Mouse (Mus musculus) limb, embryonic 10.5 days (tissue): Measurements from ENCODE around the gene Tbc1d5. TPM values are rescaled to one million over a fixed set of nuclear protein-coding genes. Genes with fewer than 3 reads are reported as not detected.
A peak's percentile ranks its signal among the peaks of the same experiment; 100 is the strongest.

Experiments used
- DNase-seq: peaks from one replicate; pipeline ENCODE4 v3.0.0-alpha.2; 2017; ENCODE audit warnings: low spot score
- H3K27ac ChIP-seq: fragments of 300-500 bp; sonication (generic); 2 replicates; pipeline ENCODE4 v1.5.1; 2016; ENCODE audit warnings: mild to moderate bottlenecking
- H3K27me3 ChIP-seq: fragments of 300-500 bp; sonication (generic); 2 replicates; pipeline ENCODE4 v1.6.1; 2016; ENCODE audit warnings: low read depth, mild to moderate bottlenecking; ENCODE audit not compliant: poor library complexity, severe bottlenecking
- H3K36me3 ChIP-seq: fragments of 300-500 bp; sonication (generic); 2 replicates; pipeline ENCODE4 v1.6.1; 2016; ENCODE audit warnings: mild to moderate bottlenecking, moderate library complexity
- H3K4me1 ChIP-seq: fragments of 300-500 bp; sonication (generic); 2 replicates; pipeline ENCODE4 v1.6.1; 2016
- H3K4me3 ChIP-seq: fragments of 300-500 bp; sonication (generic); 2 replicates; pipeline ENCODE4 v1.5.1; 2016; ENCODE audit warnings: mild to moderate bottlenecking, moderate library complexity
- H3K9me3 ChIP-seq: fragments of 300-500 bp; sonication (generic); replicated peaks from 2 replicates; pipeline ENCODE4 v1.6.1; 2016; ENCODE audit warnings: mild to moderate bottlenecking
- WGBS: fragments of 180-500 bp; shearing (Covaris S2); methylation state at CpG from one replicate; pipeline ENCODE4 v1.1.7; 2016; 5-methylcytosine and 5-hydroxymethylcytosine counted together
- polyA plus RNA-seq: library from polyadenylated mRNA; unstranded; fragments of >200 nt; fragmentation: Nextera tagmentation; extraction: Ambion mirVana; gene quantifications from 2 replicates; pipeline ENCODE4 v1.2.1, GENCODE M21; 2016

The Tbc1d5 gene
- 8.7 and 11.3 TPM in 2 replicates for polyA plus RNA-seq

DNA sequence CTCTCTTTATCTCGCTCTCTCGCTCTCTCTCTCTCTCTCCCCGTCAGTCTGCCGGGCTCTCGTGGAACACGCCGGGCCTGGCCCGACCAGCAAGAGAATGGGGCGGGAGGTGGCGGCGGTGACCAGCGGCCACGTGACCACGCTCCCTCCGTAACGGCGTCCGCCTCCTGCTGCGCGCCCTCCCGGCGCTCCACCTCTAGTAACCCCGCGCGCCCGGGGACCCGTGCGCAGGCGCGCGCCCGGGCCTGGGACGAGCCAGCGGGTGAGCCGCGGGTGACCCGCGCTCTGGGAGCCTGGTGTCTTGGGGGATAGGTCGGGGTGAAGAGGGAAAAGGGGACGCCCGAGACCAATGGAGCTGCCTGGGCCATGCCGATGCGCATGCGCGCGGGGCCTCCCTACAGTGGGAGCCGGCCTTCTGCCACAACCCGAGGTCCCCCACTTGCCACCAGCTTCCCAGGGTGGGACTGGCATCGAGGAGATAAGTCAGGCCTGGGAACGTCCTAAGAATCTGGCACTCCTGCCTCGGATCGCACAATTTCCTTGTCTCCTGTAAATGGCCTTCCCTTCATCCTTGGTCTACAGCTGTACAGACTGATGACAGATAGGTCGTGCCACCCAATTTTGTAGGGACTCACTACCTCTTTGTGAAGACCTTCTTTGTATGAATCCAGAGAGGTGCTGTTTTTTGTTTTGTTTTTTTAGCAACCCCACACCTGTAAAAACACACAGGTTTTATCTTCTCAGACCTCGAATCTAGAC lies at the start of gene Tbc1d5:
Gene Tbc1d5, minus strand, starts transcription at position 158 of the 759 bp plus-strand sequence.
- peak within 1 kb of the TSS; percentile 83 for H3K4me3 ChIP-seq
- H3K4me1 ChIP-seq = peaks cover 14% of the 10 kb centered on the region
- no peaks in the 10 kb centered on the region for H3K36me3 ChIP-seq
- DNase-seq = peak; percentile 92
- H3K27me3 ChIP-seq = no peaks in the 10 kb centered on the region
- WGBS = 2% methylated on average over 54 of the region's 54 CpGs
- H3K27ac ChIP-seq = peak within 1 kb of the TSS; percentile 99
- H3K9me3 ChIP-seq = no peaks in the 10 kb centered on the region

GRCm38 (mm10) chr17:51226056-51226455 lies 46.9 kb upstream of the Tbc1d5 start:
- DNase-seq = no peak
- H3K27ac ChIP-seq = no peak overlapping the region
- WGBS = 82% methylated on average over 1 of the region's 1 CpGs
- no peaks in the 10 kb centered on the region for H3K9me3 ChIP-seq
- no peaks in the 10 kb centered on the region; the same call in 1 of the 2 replicates for H3K4me1 ChIP-seq
- no peak overlapping the region for H3K4me3 ChIP-seq
- no peaks in the 10 kb centered on the region for H3K36me3 ChIP-seq
- H3K27me3 ChIP-seq = no peaks in the 10 kb centered on the region

DNA sequence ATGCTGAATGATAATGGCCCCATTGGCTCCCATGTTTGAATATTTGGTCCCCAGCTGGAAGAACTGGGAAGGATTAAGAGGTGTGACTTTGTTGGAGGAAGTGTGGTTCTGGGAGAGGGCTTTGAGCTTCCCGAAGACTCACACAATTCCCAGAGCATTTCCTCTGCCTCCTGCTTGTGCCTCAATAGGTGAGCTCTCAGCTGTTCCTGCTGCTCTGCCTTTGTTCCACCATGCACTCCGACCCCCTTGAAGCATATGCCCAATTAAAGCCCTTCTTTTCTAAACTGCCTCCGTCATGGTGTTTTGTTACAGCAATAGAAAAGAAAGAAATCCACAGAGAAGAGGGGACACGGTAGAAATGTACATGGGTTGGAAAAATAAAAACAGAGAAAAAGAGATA lies 44.0 kb upstream of the Tbc1d5 start:
- H3K27ac ChIP-seq = no peak overlapping the region
- no peaks in the 10 kb centered on the region for H3K27me3 ChIP-seq
- H3K36me3 ChIP-seq = no peaks in the 10 kb centered on the region
- no peaks in the 10 kb centered on the region for H3K9me3 ChIP-seq
- DNase-seq = no peak
- H3K4me3 ChIP-seq = no peak overlapping the region
- no peaks in the 10 kb centered on the region; the same call in 1 of the 2 replicates for H3K4me1 ChIP-seq
- 47% methylated on average over 4 of the region's 4 CpGs for WGBS

- Histone ChIP-seq H3K27ac (no peak overlapping the region), H3K4me3 (no peak overlapping the region), H3K27me3 (no peaks in the 10 kb centered on the region), H3K9me3 (no peaks in the 10 kb centered on the region), H3K4me1 (no peaks in the 10 kb centered on the region; the same call in 1 of the 2 replicates), H3K36me3 (no peaks in the 10 kb centered on the region)
- DNase-seq = no peak
- 85% methylated on average over 7 of the region's 7 CpGs for WGBS
Measured at GRCm38 (mm10) chr17:51221075-51221474, 41.9 kb upstream of the Tbc1d5 start.

GRCm38 (mm10) chr17:51219897-51220296 lies 40.7 kb upstream of the Tbc1d5 start:
- no peaks in the 10 kb centered on the region for H3K9me3 ChIP-seq
- 93% methylated on average over 3 of the region's 3 CpGs for WGBS
- H3K4me3 ChIP-seq = no peak overlapping the region
- no peak overlapping the region for H3K27ac ChIP-seq
- H3K36me3 ChIP-seq = no peaks in the 10 kb centered on the region
- DNase-seq = no peak
- H3K27me3 ChIP-seq = no peaks in the 10 kb centered on the region
- no peaks in the 10 kb centered on the region; the same call in 1 of the 2 replicates for H3K4me1 ChIP-seq

DNA sequence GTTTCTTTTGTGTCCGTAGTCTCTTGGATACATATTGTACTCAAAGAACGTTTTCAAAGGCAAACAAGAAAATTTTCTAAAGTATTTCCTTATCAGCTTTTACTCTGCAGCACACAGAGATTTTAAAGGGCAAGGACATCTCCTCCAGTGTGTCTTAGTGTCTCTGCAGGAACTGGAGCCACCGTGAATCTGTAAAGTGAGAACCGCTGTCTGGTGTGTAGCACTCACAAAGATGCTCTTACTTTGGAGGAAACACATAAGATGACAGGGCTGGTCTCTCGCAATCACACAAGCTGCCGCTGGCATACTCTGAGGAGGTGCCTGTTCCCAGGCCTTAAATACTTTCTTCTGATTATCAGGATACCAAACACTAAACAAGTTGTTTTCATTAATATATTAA lies 37.3 kb upstream of the Tbc1d5 start:
- Histone ChIP-seq H3K27ac (no peak overlapping the region), H3K27me3 (no peaks in the 10 kb centered on the region), H3K36me3 (no peaks in the 10 kb centered on the region), H3K4me1 (no peaks in the 10 kb centered on the region), H3K9me3 (no peaks in the 10 kb centered on the region), H3K4me3 (no peak overlapping the region)
- DNase-seq = no peak
- WGBS = 91% methylated on average over 6 of the region's 6 CpGs

DNA sequence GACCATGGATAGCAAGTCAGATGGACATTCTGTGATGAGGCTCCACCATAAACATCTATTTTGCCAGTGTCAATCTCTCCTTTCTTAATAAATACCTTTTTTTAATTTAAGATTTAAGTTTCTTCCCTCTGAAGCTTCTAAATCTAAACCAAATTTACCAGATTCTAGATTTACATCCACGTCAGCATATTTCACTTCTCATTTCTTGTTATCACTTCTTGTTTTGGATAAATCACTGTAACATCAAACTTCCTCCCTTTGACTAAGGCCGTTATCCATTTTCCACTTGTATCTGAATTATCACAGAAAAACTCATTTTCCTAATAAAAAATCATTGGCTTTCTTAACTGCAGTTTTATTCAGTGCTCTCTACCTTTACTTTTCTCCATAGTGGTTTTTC lies 30.4 kb upstream of the Tbc1d5 start:
- no peak overlapping the region for H3K27ac ChIP-seq
- H3K36me3 ChIP-seq = no peaks in the 10 kb centered on the region
- DNase-seq = no peak
- no peaks in the 10 kb centered on the region for H3K4me1 ChIP-seq
- no peaks in the 10 kb centered on the region for H3K9me3 ChIP-seq
- 91% methylated on average over 2 of the region's 2 CpGs for WGBS
- no peak overlapping the region for H3K4me3 ChIP-seq
- H3K27me3 ChIP-seq = no peaks in the 10 kb centered on the region

DNA sequence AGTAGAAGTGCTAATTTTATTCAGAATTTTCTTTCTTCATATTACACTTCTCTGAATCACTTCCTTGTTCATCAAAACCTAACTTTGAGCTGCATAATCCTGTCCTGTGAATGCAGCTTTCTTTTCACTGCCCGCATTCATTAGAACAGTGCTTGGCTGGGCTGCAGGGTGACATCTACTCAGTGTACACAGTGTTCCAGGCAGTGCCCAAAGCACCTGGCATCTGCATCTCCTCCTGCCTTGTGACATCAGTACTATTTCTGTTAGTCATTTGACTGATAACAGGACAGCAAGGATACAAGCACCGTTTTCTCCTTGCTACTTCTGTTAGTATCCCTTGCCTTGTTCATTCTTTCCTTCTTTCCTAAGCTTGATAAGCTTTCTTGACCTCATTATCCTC lies 25.5 kb upstream of the Tbc1d5 start:
- Histone ChIP-seq H3K36me3 (no peaks in the 10 kb centered on the region), H3K4me3 (no peak overlapping the region), H3K27me3 (no peaks in the 10 kb centered on the region), H3K27ac (no peak overlapping the region), H3K4me1 (no peaks in the 10 kb centered on the region), H3K9me3 (no peaks in the 10 kb centered on the region)
- no peak for DNase-seq
- WGBS = 88% methylated on average over 2 of the region's 2 CpGs

DNA sequence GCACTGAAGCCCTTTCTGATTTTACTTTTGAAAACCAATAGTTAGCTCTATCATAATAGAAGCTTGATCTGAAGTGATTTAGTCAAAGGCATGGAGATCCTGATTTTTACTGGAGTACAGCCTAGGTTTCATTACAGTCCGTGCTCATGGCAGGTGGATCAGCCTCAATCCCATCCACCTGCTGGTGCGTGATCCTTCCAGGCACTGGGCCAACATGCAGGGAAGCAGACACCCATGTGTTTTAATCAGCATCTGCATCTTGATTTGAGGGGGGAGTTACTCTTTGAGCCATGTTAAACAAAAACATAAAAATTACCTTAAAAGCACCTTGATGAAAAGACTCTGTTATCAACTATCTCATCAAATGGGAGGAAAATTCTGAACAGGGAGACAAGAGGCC lies 16.4 kb upstream of the Tbc1d5 start:
- H3K27ac ChIP-seq = no peak overlapping the region
- 93% methylated on average over 2 of the region's 2 CpGs for WGBS
- H3K36me3 ChIP-seq = no peaks in the 10 kb centered on the region
- H3K4me3 ChIP-seq = no peak overlapping the region
- no peaks in the 10 kb centered on the region for H3K9me3 ChIP-seq
- H3K4me1 ChIP-seq = no peaks in the 10 kb centered on the region
- no peak for DNase-seq
- no peaks in the 10 kb centered on the region for H3K27me3 ChIP-seq

DNA sequence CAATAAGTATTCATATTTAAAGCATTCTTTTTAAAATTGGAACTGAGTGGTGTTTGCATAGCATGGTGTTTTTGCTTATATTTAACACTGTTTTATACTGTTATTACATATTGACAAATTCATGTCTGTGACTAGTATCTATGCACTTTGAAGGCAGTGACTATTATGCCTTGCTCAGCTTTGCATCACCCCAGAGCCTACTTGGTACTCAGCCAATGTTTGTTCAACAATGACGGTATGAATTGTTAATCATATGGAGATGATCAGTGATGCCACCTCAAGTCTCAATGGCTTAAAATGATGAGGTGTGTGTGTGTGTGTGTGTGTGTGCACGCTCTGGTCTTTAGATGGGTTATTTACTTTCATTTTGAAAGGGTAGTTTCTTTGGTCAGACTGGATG lies 15.6 kb upstream of the Tbc1d5 start:
- 91% methylated on average over 2 of the region's 2 CpGs for WGBS
- no peak overlapping the region for H3K4me3 ChIP-seq
- DNase-seq = no peak
- no peaks in the 10 kb centered on the region for H3K36me3 ChIP-seq
- H3K9me3 ChIP-seq = no peaks in the 10 kb centered on the region
- H3K4me1 ChIP-seq = no peaks in the 10 kb centered on the region
- H3K27me3 ChIP-seq = no peaks in the 10 kb centered on the region
- H3K27ac ChIP-seq = no peak overlapping the region

DNA sequence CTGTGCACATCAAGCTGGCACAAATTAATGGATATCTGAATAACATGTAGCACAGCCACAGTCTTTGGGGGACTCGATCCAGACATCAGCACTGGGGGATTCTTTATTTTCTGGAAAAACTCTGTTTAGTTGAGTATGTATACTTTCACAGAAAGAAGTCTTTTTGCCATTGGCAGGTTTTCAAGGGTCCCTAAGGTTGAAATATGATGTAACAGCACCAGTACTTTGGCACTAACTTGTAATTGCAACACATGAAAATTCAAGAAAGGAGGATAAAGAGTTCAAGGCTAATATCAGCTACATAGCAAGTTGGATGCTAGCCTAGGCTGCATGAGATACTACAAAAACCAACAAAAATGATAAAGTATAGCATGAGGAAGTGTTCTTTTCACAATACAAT lies 12.2 kb upstream of the Tbc1d5 start:
- Histone ChIP-seq H3K9me3 (no peaks in the 10 kb centered on the region), H3K4me3 (no peak overlapping the region), H3K27ac (no peak overlapping the region), H3K4me1 (no peaks in the 10 kb centered on the region), H3K27me3 (no peaks in the 10 kb centered on the region), H3K36me3 (no peaks in the 10 kb centered on the region)
- DNase-seq = no peak
- WGBS = 91% methylated on average over 1 of the region's 1 CpGs

- Histone ChIP-seq H3K9me3 (no peaks in the 10 kb centered on the region), H3K4me3 (no peak overlapping the region), H3K27ac (no peak overlapping the region), H3K4me1 (peaks cover 12% of the 10 kb centered on the region), H3K27me3 (no peaks in the 10 kb centered on the region), H3K36me3 (no peaks in the 10 kb centered on the region)
- 88% methylated on average over 2 of the region's 2 CpGs for WGBS
- DNase-seq = no peak
Measured at GRCm38 (mm10) chr17:51182715-51183114, 3.6 kb upstream of the Tbc1d5 start.

GRCm38 (mm10) chr17:51178491-51179194 lies 509 bp downstream of the Tbc1d5 start:
- H3K4me3 ChIP-seq = peak overlapping the region; percentile 83
- H3K27me3 ChIP-seq = no peaks in the 10 kb centered on the region
- H3K27ac ChIP-seq = peak overlapping the region; percentile 99
- under 1% methylated on average over 42 of the region's 59 CpGs for WGBS
- DNase-seq = peak; percentile 80
- no peaks in the 10 kb centered on the region for H3K36me3 ChIP-seq
- peaks cover 14% of the 10 kb centered on the region for H3K4me1 ChIP-seq
- H3K9me3 ChIP-seq = no peaks in the 10 kb centered on the region
